Mouse (Mus musculus): ENCODE data around the gene Slc5a12.

The Slc5a12 gene

DNA sequence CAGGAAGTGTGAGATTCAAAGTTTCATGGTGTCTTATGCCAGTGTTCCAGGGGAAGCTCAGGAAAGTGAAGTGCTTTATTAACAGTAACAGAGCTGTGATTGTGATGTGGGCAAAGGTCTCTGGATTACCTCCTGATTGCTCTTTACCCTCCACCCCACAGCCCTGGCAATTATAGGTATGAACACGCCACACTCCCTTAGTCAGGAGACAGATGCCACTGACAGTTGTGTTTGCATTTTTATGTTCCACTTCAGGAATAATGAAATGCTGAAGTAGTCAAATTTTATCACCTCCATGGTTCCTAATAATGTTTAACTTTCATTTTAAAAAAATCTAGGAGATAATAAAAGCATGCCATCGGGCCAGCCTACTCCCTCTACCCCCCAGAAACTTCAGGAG, at the start of gene Slc5a12:
Gene Slc5a12 (plus strand): TSS at position 367 of the 400 bp plus-strand sequence.
- DNase-seq (ENCODE audit: low spot score in 2 of 2), result no peak

GRCm38 (mm10) chr2:110556098-110556497, 41.0 kb upstream of the Slc5a12 start:
- DNase-seq (ENCODE audit: low spot score in 2 of 2), result no peak

DNA sequence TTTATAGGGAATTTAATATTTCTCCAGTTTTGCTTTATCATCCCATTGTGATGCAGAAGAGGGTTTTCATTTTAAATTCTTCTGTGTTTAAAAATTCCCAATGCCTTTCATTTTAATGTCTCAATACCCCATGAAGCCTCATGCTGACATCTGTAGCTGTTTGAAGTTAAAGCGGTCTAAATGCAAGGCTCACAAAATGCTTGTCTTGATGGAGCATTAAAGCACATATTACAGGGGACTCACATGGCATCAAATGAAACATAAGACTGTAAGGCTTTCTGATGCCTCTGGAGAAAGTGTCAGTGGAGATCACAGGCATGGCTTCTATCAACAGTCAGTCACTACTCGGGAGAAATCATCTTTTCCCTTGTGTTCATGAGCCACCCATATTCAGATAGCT, 34.5 kb upstream of the Slc5a12 start:
- DNase-seq (ENCODE audit: low spot score in 2 of 2), result no peak

- DNase-seq (ENCODE audit: low spot score in 2 of 2), result no peak
Measured at GRCm38 (mm10) chr2:110564673-110565627, 32.1 kb upstream of the Slc5a12 start.

GRCm38 (mm10) chr2:110586692-110587091, 10.4 kb upstream of the Slc5a12 start:
- DNase-seq (ENCODE audit: low spot score in 2 of 2), result no peak

GRCm38 (mm10) chr2:110590007-110590406, 7.1 kb upstream of the Slc5a12 start:
- DNase-seq (ENCODE audit: low spot score in 2 of 2), result no peak

DNA sequence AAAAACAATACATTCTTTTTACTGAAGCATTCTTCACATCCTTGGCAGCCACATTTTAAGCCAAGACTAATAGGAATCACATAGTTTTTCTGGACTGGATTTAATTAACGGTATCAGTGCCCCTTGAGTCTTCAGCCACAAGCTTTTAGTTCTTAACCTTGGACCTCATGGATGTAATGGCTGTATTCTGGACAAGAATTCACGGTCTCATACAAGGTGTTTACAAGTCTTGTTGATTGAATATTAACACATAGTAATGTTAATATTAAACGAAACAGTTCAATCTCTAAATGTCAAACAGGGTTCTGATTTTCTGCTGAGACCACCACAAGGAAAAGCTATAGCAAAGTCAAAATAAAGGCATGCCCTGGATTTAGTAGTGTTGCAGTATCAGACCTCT, 4.8 kb upstream of the Slc5a12 start:
- no peak for DNase-seq (ENCODE audit: low spot score in 2 of 2)

DNA sequence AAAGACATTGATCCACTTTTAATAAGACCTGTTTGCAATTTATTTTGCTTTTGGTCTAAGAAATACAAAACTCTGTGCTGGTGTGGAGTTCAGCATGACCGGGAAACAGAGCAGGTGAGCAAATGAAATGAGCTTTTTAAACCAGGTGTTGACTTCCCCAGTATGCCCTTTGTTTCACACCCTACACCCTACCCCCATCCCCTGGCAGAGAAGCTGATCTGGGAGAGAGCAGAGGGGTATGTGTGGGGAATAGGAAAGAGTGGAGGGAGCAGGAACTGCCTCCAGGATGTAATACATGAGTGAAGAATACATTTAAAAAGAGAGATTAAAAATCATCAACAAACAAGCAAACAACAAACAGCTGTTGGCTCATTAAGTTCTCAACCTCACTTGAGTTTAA, 47.3 kb downstream of the Slc5a12 start:
- no peak for DNase-seq (ENCODE audit: low spot score in 2 of 2)

GRCm38 (mm10) chr2:110644846-110645245, 47.7 kb downstream of the Slc5a12 start:
- no peak for DNase-seq (ENCODE audit: low spot score in 2 of 2)

DNA sequence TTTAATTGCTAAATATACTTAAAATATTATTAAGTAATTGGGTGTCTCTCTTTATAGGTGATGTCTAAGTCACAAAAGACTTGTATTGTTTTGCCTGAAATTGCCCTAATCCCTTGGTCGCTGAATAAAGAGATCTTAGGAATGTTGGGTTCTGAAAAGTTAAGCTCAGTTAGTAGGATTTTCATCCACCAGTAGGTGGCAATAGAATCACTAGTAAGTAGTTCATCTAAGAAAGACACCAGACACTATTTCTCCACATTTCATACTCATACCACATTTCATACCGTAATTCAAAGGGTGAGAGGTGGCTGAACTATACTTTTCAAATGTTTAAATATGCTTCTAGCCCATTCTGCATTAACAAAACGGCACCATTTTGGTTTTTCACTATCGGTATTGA, 66.2 kb downstream of the Slc5a12 start:
- no peak for DNase-seq (ENCODE audit: low spot score in 2 of 2)

GRCm38 (mm10) chr2:110671071-110671624, 74.0 kb downstream of the Slc5a12 start:
- no peak for DNase-seq (ENCODE audit: low spot score in 2 of 2)

Data from spleen, postnatal 10 days (tissue).